Mouse (Mus musculus) leukemia stem cell, adult 10-12 weeks (primary cell): ENCODE measurements around the gene Kirrel2. TPM values are rescaled to one million over a fixed set of nuclear protein-coding genes. Genes with fewer than 3 reads are reported as not detected.

Experiments
- polyA plus RNA-seq: library from polyadenylated mRNA; stranded (reverse); fragments of >175 nt; gene quantifications from 2 replicates; pipeline ENCODE4 v1.2.3, GENCODE M21; 2012; ENCODE audit warnings: low replicate concordance

The Kirrel2 gene
- not detected in 2 replicates for polyA plus RNA-seq

DNA sequence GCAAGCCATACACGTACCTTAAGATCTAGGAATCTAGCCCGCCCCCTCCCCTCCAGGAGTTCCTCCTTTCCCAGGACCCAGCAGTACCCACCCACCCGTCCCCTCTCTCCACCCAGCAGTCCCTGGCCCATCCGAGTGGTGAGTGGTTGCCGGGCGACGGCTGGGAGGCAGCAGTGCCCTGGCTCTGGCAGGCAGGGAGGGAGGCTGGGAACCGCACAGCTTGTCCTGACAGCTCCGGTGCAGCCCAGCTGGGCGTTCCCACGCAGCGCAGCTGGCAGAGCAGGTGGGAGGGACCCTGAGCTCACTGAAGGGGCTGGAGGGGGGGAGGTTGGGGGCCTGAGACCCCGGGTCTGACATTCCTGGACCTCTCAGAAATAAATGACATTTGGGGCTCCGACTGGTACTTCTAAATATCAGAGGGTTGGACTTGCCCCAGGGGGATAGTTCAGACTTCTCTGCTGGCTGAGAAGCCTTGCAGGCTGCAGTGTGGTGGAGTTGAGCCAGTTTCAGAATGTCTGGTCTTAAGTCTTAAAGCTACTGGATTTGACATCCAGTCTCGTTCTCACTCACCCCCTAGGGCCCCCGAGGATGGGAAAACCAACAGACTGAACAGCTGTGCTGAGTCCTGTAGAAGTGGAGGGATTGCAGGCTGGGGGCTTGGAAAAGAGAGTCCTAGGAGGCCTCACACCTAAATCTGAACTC lies at the start of gene Kirrel2, which contains the start of gene Nphs1:
Gene Kirrel2 (minus strand): TSS at position 62 of the 702 bp plus-strand sequence.
Gene Nphs1 (plus strand): TSS at position 687 of the 702 bp plus-strand sequence.

DNA sequence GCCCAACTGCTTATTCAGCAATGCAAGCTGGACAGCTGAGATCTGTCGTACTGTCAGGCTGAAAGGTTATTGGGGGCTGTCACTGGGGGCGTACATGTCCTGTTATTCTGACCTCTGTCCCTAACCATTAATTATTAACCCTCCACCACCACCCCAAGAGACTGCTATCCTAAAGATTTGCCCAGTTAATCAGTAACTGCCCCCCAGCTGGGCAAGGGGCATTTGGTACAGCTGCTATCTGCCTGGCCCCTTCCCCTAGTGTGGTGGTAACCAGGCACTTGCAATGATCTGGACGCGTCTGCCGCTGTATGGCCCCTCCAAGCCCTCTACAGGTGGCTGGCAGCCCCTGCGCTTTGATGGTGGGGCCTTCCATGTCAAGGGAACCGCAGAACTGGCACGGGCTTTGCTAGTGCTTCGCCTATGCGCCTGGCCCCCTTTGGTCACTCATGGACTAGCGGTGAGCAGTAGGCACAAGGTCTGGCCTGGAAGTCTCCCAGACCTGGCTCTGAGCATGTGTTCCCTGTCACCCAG lies 36.0 kb upstream of the Kirrel2 start, which contains the start of gene Prodh2:
Gene Prodh2 (plus strand): TSS at position 222 of the 531 bp plus-strand sequence.

DNA sequence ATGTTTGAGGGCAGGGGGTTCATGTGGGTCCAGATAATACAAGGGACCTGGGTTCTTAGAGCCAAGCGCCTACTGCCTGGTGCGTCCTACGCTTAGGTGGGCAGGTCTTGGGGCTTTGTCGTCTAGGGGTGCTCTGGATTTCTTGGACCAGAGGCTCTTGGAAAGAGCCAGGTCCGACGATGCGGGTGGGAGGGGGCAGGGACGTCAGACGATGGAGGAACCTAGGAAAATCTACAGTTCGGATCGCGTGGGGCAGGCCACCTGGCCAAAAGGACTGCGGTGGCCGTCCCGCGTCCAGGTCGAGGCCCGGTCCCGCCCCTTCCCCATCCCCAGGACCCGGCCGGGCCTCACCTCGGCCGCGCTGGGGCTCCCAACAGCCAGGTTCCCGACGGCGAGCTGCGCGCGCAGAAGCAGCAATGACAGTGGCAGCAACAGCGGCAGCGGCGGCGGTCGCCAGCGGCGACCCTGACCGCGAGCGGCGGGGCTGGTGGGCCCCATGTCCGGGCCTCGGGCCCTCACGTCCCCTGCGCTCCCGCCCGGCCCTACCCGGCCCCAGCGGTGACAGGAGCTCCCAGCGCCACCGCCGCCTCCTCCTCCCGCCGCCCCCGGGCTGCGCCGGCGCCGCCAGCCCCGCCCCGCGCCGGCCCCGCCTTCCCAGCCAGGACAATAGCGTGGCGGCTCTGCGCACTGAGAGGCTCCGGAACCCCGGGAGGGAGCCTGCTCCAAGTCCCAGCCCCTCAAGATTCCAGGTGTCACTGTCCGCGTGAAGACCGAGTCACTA lies 12.3 kb downstream of the Kirrel2 start, which contains the start of gene Aplp1:
Gene Aplp1 (minus strand): TSS at position 565 of the 781 bp plus-strand sequence.

DNA sequence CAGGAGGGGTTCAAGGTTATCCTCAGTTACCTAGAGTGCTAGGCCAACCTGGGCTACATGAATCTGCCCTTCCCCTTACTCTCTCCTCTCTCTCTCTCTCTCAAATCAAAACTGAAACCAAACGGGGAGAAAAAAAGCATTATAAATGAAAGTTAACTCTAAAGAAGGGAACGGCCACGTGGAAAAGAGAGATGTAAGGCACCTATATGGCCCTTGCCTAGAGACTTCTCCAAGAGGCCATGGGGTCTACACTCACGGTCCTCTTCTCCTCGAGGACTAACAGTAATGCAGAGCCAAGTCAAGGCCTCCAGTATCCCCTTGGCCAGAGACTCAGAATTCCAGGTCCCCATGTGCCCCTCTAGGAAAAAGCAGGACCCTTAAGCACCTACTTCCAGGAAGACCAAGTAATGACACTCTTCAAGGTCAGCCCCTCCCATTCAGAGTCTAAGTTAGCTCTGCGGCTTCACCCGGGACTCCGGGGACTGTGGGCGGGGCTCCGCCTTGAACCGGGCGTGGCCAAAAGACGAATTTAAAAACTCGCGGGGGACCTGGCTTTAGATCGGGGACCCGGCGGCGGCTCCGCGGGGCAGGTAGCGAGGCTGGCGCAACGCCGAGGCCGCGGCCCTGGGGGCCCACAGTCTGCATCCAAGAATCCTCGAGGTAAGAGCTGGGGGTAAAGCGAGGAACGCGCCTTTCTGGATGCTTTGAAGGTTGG lies 36.2 kb downstream of the Kirrel2 start, which contains the start of gene Nfkbid:
Gene Nfkbid (plus strand): TSS at position 558 of the 715 bp plus-strand sequence.

DNA sequence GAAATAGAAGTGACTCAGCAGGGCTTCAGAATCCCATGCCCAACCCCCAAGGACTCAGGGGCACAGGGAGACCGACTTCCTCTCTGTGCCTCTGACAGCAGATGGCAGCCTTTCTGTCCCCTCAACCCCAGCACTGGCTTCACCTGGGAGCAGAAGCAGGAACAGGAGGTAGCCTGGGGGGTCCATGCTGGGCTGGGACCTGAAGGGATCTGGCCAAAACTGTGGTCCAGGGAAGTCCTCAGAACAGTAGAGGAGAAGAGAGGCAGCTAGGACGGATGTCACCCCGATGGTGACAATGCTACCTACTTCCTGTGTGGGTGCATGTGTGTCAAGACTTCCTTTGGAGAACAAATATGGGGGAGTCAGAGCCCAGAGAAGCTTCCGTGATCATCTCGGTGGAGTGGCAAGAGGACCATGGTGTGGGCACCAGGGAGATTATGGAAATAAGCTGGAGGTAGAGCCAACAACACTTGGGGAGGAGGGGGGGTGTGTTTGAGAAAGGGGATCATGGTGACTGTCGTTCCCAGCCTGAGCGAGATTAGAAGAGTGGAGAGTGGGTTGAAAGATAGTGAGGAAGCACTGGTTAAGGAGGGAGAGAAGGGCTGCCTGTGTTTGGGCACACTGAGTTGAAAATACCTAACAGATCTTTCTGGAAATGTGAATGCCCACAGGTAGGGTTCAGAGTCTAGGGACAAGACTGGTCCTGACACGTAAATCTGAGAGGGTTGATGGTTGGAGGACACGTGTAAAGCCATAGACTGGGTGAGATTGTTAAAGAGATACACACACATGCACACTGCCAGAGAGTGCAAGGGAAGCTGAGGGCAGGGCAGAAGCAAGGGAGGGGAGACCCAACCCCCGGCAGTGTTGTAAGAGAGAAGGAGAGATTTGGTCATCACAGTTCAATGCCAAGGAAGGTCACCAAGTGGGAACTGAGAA lies 37.7 kb downstream of the Kirrel2 start, which contains the start of gene Hcst:
Gene Hcst (minus strand): TSS at position 294 of the 939 bp plus-strand sequence.

DNA sequence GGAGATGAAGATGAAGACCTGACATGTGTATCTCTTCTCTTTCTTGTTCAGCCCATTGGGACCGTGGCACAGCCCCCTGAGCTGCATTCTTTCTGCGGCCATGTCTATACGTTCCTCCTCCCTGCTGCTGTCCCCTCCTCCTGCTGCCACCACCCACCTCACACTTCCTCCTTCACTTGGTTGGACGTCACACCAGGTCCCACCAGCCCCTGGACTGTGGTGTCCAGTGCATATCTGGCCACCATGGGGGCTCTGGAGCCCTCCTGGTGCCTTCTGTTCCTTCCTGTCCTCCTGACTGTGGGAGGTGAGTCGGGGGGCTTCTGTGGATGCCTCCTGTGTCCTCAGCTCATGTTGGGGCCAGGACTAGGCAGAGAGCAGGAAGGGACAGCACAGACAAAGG lies 43.9 kb downstream of the Kirrel2 start, which contains the start of gene Tyrobp:
Gene Tyrobp (plus strand): TSS at position 165 of the 400 bp plus-strand sequence.

Other genes with a start within 250 kb of the Kirrel2 start
- 28.6 and 47.9 TPM in 2 replicates for gene Polr2i, start 225.7 kb downstream of the Kirrel2 start, polyA plus RNA-seq
- 10.1 and 15.2 TPM in 2 replicates for gene Tbcb, start 225.4 kb downstream of the Kirrel2 start, polyA plus RNA-seq
- not detected in 2 replicates for gene Ovol3, start 222.0 kb downstream of the Kirrel2 start, polyA plus RNA-seq
- 0.24 TPM in 1 of 2 replicates, not detected in the other for gene Thap8, start 177.6 kb downstream of the Kirrel2 start, polyA plus RNA-seq
- gene Wdr62, start 177.3 kb downstream of the Kirrel2 start, polyA plus RNA-seq = 22.7 and 114 TPM in 2 replicates
- gene Clip3, start 166.0 kb downstream of the Kirrel2 start, polyA plus RNA-seq = 0.65 and 4.6 TPM in 2 replicates
- 91.3 and 100.0 TPM in 2 replicates for gene Alkbh6, start 149.0 kb downstream of the Kirrel2 start, polyA plus RNA-seq
- gene Syne4, start 142.9 kb downstream of the Kirrel2 start, polyA plus RNA-seq = 1.8 and 1.9 TPM in 2 replicates
- 0.96 and 1.7 TPM in 2 replicates for gene E130208F15Rik, start 135.9 kb downstream of the Kirrel2 start, polyA plus RNA-seq
- 4.7 and 8.8 TPM in 2 replicates for gene Sdhaf1, start 133.8 kb downstream of the Kirrel2 start, polyA plus RNA-seq
- gene Lrfn3, start 94.9 kb downstream of the Kirrel2 start, polyA plus RNA-seq = 0.06 and 0.26 TPM in 2 replicates
- gene Tyrobp, start 43.9 kb downstream of the Kirrel2 start, polyA plus RNA-seq = 9.6 and 46.1 TPM in 2 replicates
- 10.4 TPM in 1 of 2 replicates, not detected in the other for gene Hcst, start 37.8 kb downstream of the Kirrel2 start, polyA plus RNA-seq
- gene Nfkbid, start 36.0 kb downstream of the Kirrel2 start, polyA plus RNA-seq = 16.8 and 18.4 TPM in 2 replicates
- 1.1 and 1.3 TPM in 2 replicates for gene Aplp1, start 12.2 kb downstream of the Kirrel2 start, polyA plus RNA-seq
- gene Nphs1, start 625 bp upstream of the Kirrel2 start, polyA plus RNA-seq = 0.14 TPM in 1 of 2 replicates, not detected in the other
- 0.13 TPM in 1 of 2 replicates, not detected in the other for gene Prodh2, start 35.9 kb upstream of the Kirrel2 start, polyA plus RNA-seq
- 121 and 163 TPM in 2 replicates for gene Arhgap33, start 77.4 kb upstream of the Kirrel2 start, polyA plus RNA-seq
- gene Hspb6, start 94.5 kb upstream of the Kirrel2 start, polyA plus RNA-seq = 22.9 and 50.6 TPM in 2 replicates
- 29.4 and 49.1 TPM in 2 replicates for gene Proser3, start 94.6 kb upstream of the Kirrel2 start, polyA plus RNA-seq
- gene Lin37, start 102.1 kb upstream of the Kirrel2 start, polyA plus RNA-seq = 59.6 and 64.2 TPM in 2 replicates
- 12.7 and 61.9 TPM in 2 replicates for gene U2af1l4, start 105.6 kb upstream of the Kirrel2 start, polyA plus RNA-seq
- 1.2 and 1.6 TPM in 2 replicates for gene Gm49396, start 105.7 kb upstream of the Kirrel2 start, polyA plus RNA-seq
- 17.5 and 44.6 TPM in 2 replicates for gene Psenen, start 105.9 kb upstream of the Kirrel2 start, polyA plus RNA-seq
- gene Igflr1, start 107.7 kb upstream of the Kirrel2 start, polyA plus RNA-seq = 8.1 and 20.3 TPM in 2 replicates
- gene Kmt2b, start 131.0 kb upstream of the Kirrel2 start, polyA plus RNA-seq = 143 and 153 TPM in 2 replicates
- 133 and 177 TPM in 2 replicates for gene Zbtb32, start 141.2 kb upstream of the Kirrel2 start, polyA plus RNA-seq
- gene Upk1a, start 155.2 kb upstream of the Kirrel2 start, polyA plus RNA-seq = 1.3 TPM in 1 of 2 replicates, not detected in the other
- 47.1 and 83.9 TPM in 2 replicates for gene Cox6b1, start 168.5 kb upstream of the Kirrel2 start, polyA plus RNA-seq
- gene Etv2, start 178.2 kb upstream of the Kirrel2 start, polyA plus RNA-seq = 0.35 TPM in 1 of 2 replicates, not detected in the other
- 329 and 344 TPM in 2 replicates for gene Rbm42, start 192.6 kb upstream of the Kirrel2 start, polyA plus RNA-seq
- 7.2 and 44.1 TPM in 2 replicates for gene Haus5, start 207.3 kb upstream of the Kirrel2 start, polyA plus RNA-seq
- not detected in 2 replicates for gene Pmis2, start 213.9 kb upstream of the Kirrel2 start, polyA plus RNA-seq
- not detected in 2 replicates for gene 2200002J24Rik, start 241.2 kb upstream of the Kirrel2 start, polyA plus RNA-seq